Comparison of ENCODE assay signal across 24 mouse cellular contexts in the genomic region with DNA sequence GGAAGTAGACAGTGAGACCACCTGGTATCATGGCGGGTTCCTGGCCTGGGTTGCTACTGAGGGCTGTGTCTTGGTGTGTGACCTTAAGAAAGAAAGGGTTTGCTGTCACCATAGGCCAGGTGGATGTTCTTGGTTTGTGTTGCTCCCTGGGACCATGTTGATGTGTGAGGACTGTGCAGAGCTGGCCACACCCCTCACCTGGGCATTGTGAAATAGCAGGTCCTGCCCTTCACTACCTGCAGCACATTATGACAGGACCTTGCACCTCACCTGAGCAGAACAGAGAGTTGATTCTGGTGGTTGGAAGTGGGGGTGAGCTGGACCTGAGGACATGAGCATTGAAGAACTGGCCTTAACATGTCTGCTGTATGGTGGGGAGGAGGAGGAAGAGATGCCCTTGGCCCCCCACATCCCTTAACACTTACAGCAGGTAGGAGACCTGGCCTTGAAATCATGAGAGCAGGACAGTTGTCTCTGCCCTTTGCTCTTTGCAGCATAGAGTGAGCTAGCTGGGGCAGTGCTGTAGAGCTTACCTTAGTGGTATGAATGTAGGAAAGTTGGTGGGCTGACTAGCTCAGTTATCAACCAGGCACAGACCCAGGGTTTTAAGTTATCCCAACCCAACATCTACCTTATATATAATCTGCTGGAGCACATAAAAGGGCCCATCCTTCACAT.
DNase-seq lines count a peak whose midpoint lies in the region; ATAC-seq and TF ChIP-seq lines count a peak whose summit lies in the region.
"Had no signal": no experiment of that assay in that cellular context is flagged by ENCODE, and none has a peak within 500 bp of the region (broad histone marks: within the 10 kb centered on the region; RNA-seq: fewer than 3 reads in every experiment).

No protein-coding gene starts in this region.

- WGBS in midbrain, embryonic 11.5 days = 79% methylated on average over 1 of the region's 1 CpGs
- 88% methylated on average over 1 of the region's 1 CpGs for WGBS in midbrain, embryonic 13.5 days
- 84% methylated on average over 1 of the region's 1 CpGs for WGBS in intestine, postnatal 0 days

- no peak for DNase-seq in midbrain, embryonic 11.5 days (ENCODE audit: low spot score, missing footprints)
- no peak for DNase-seq in testis, postnatal 10 days (ENCODE audit: low spot score)
- DNase-seq in heart, postnatal 14 days = no peak
- DNase-seq in T-cell, adult 2 months (ENCODE audit: low spot score) = no peak
- DNase-seq: adrenal gland, adult 2 months; adrenal gland, postnatal 10 days; adrenal gland, postnatal 25 days; B cell, adult 2 months; cerebellum, adult 11 months; cerebellum, adult 18-20 months; cerebellum, adult 8-10 months; cerebellum, adult 9-11 months; cerebellum, postnatal 14 days had no signal

- H3K4me2 ChIP-seq in midbrain, embryonic 11.5 days = no peak overlapping the region
- H3K4me2 ChIP-seq in midbrain, embryonic 13.5 days (replicated peaks) = no peak overlapping the region
- no peak overlapping the region for H3K4me2 ChIP-seq in intestine, postnatal 0 days (replicated peaks; ENCODE audit: low read depth)
- H3K4me2 ChIP-seq: embryonic facial prominence, embryonic 12.5 days; forebrain, embryonic 13.5 days; forebrain, embryonic 15.5 days had no signal

- no peak overlapping the region for H3K27ac ChIP-seq in midbrain, embryonic 11.5 days (ENCODE audit: low read depth, low read length)
- no peak overlapping the region for H3K27ac ChIP-seq in midbrain, embryonic 13.5 days
- H3K27ac ChIP-seq in testis, adult 2 months (ENCODE audit: control insufficient read depth, insufficient read depth, low read depth, low read length) = no peak overlapping the region
- no peak overlapping the region for H3K27ac ChIP-seq in intestine, postnatal 0 days (ENCODE audit: low read depth, low read length)
- H3K27ac ChIP-seq: embryonic facial prominence, embryonic 10.5 days; embryonic facial prominence, embryonic 12.5 days; forebrain, embryonic 13.5 days; forebrain, embryonic 15.5 days had no signal

- no peaks in the 10 kb centered on the region for H3K9me3 ChIP-seq in midbrain, embryonic 11.5 days (ENCODE audit: control insufficient read depth, low read length)
- no peaks in the 10 kb centered on the region for H3K9me3 ChIP-seq in midbrain, embryonic 13.5 days
- H3K9me3 ChIP-seq in intestine, postnatal 0 days (ENCODE audit: control insufficient read depth) = no peaks in the 10 kb centered on the region
- H3K9me3 ChIP-seq: embryonic facial prominence, embryonic 10.5 days; embryonic facial prominence, embryonic 12.5 days; forebrain, embryonic 13.5 days; forebrain, embryonic 15.5 days; G1E had no signal

- no peak for TF ChIP-seq CTCF in testis, adult 2 months (IDR thresholded peaks at IDR 0.05; ENCODE audit: control insufficient read depth, insufficient read depth, insufficient replicate concordance, low read depth, low read length)
- no peak for TF ChIP-seq CTCF in intestine, postnatal 0 days (IDR thresholded peaks at IDR 0.05; ENCODE audit: low read depth)

- 0 out of 2 replicates have a peak, but pooled peaks have one; percentile 42 for ATAC-seq in midbrain, embryonic 11.5 days (ENCODE audit: low FRiP score)
- no peak for ATAC-seq in midbrain, embryonic 13.5 days
- peak; percentile 83 for ATAC-seq in intestine, postnatal 0 days
- ATAC-seq: CD4-positive, CD25-positive, alpha-beta regulatory T cell, adult 4 months; forebrain, embryonic 13.5 days; forebrain, embryonic 15.5 days; Patski had no signal

- H3K27me3 ChIP-seq in midbrain, embryonic 11.5 days (ENCODE audit: control insufficient read depth, insufficient read depth, low read length) = no peaks in the 10 kb centered on the region
- no peaks in the 10 kb centered on the region for H3K27me3 ChIP-seq in midbrain, embryonic 13.5 days
- H3K27me3 ChIP-seq in testis, adult 2 months (ENCODE audit: control insufficient read depth, insufficient read depth, low read length) = no peaks in the 10 kb centered on the region
- H3K27me3 ChIP-seq in intestine, postnatal 0 days (replicated peaks; ENCODE audit: control insufficient read depth, insufficient read depth, low read length) = no peaks in the 10 kb centered on the region
- H3K27me3 ChIP-seq: CH12.LX; embryonic facial prominence, embryonic 12.5 days; forebrain, embryonic 13.5 days; forebrain, embryonic 15.5 days; Patski had no signal

- H3K9ac ChIP-seq in midbrain, embryonic 11.5 days (ENCODE audit: low read length) = no peak overlapping the region
- H3K9ac ChIP-seq in midbrain, embryonic 13.5 days (replicated peaks) = no peak overlapping the region
- no peak overlapping the region for H3K9ac ChIP-seq in intestine, postnatal 0 days (ENCODE audit: low read depth, low read length)
- H3K9ac ChIP-seq: embryonic facial prominence, embryonic 12.5 days; forebrain, embryonic 13.5 days; forebrain, embryonic 15.5 days had no signal

- H3K4me1 ChIP-seq in midbrain, embryonic 11.5 days (ENCODE audit: control insufficient read depth, insufficient read depth, low read length) = no peaks in the 10 kb centered on the region
- H3K4me1 ChIP-seq in midbrain, embryonic 13.5 days (replicated peaks) = no peaks in the 10 kb centered on the region
- no peaks in the 10 kb centered on the region for H3K4me1 ChIP-seq in testis, adult 2 months (ENCODE audit: control insufficient read depth, insufficient read depth, low read length)
- no peaks in the 10 kb centered on the region for H3K4me1 ChIP-seq in intestine, postnatal 0 days (replicated peaks; ENCODE audit: control insufficient read depth, insufficient read depth, low read length)
- H3K4me1 ChIP-seq: embryonic facial prominence, embryonic 10.5 days; embryonic facial prominence, embryonic 12.5 days; forebrain, embryonic 13.5 days; forebrain, embryonic 15.5 days had no signal

- TF ChIP-seq POLR2A in testis, adult 2 months (IDR thresholded peaks at IDR 0.05; ENCODE audit: control insufficient read depth, low read depth, low read length) = peak; percentile 53; the same call in 1 of the 2 replicates

- H3K4me3 ChIP-seq in midbrain, embryonic 11.5 days (ENCODE audit: low read depth, low read length) = no peak overlapping the region
- H3K4me3 ChIP-seq in midbrain, embryonic 13.5 days (replicated peaks) = no peak overlapping the region
- H3K4me3 ChIP-seq in testis, adult 2 months (ENCODE audit: control insufficient read depth, low read depth, low read length) = peak overlapping the region; percentile 85
- no peak overlapping the region for H3K4me3 ChIP-seq in intestine, postnatal 0 days (ENCODE audit: low read depth, low read length)
- H3K4me3 ChIP-seq: embryonic facial prominence, embryonic 10.5 days; embryonic facial prominence, embryonic 12.5 days; forebrain, embryonic 13.5 days; forebrain, embryonic 15.5 days had no signal

- intact Hi-C loops in heart, postnatal 14 days (cut with DNase I) = no loop called here

- H3K36me3 ChIP-seq in midbrain, embryonic 11.5 days (ENCODE audit: control insufficient read depth, insufficient read depth, low read length) = no peaks in the 10 kb centered on the region
- H3K36me3 ChIP-seq in midbrain, embryonic 13.5 days = no peaks in the 10 kb centered on the region
- H3K36me3 ChIP-seq in testis, adult 2 months (ENCODE audit: control insufficient read depth, insufficient read depth, low read length) = no peaks in the 10 kb centered on the region
- H3K36me3 ChIP-seq in intestine, postnatal 0 days (ENCODE audit: control insufficient read depth, insufficient read depth) = no peaks in the 10 kb centered on the region
- H3K36me3 ChIP-seq: embryonic facial prominence, embryonic 10.5 days; embryonic facial prominence, embryonic 12.5 days; forebrain, embryonic 15.5 days; G1E had no signal
